Mouse (Mus musculus) liver, adult 2 months (tissue): Measurements from ENCODE around the gene Ccni. TPM values are rescaled to one million over a fixed set of nuclear protein-coding genes. Genes with fewer than 3 reads are reported as not detected.

Source experiments
- DNase-seq: peaks from one replicate; pipeline ENCODE4 v3.0.0-alpha.2; 2011; ENCODE audit warnings: low read depth, low spot score; ENCODE audit errors: extremely low read depth
- H3K27ac ChIP-seq: fragments of 200-500 bp; replicated peaks from 2 replicates; pipeline ENCODE4 v1.5.1; 2012; ENCODE audit warnings: low read depth, mild to moderate bottlenecking, control low read depth, inconsistent platforms, low read length; ENCODE audit not compliant: insufficient read depth
- H3K27me3 ChIP-seq: fragments of 200-500 bp; 2 replicates; pipeline ENCODE4 v1.6.1; 2012; ENCODE audit warnings: mild to moderate bottlenecking, moderate library complexity, low read length, inconsistent platforms; ENCODE audit not compliant: control insufficient read depth, insufficient read depth
- H3K36me3 ChIP-seq: fragments of 200-500 bp; 2 replicates; pipeline ENCODE4 v1.6.1; 2012; ENCODE audit warnings: low read length, inconsistent platforms; ENCODE audit not compliant: control insufficient read depth, insufficient read depth
- H3K4me1 ChIP-seq: fragments of 200-500 bp; 2 replicates; pipeline ENCODE4 v1.6.1; 2011; ENCODE audit warnings: low read length; ENCODE audit not compliant: control insufficient read depth, insufficient read depth
- H3K4me3 ChIP-seq: fragments of 200-500 bp; 2 replicates; pipeline ENCODE4 v1.5.1; 2011; ENCODE audit warnings: low read depth, mild to moderate bottlenecking, control low read depth, low read length, moderate library complexity; ENCODE audit not compliant: insufficient read depth
- H3K79me2 ChIP-seq: fragments of 200-500 bp; 2 replicates; pipeline ENCODE4 v1.6.1; 2012; ENCODE audit warnings: inconsistent platforms, mild to moderate bottlenecking, low read length, moderate library complexity; ENCODE audit not compliant: control insufficient read depth, insufficient read depth
- H3K9ac ChIP-seq: fragments of 200-500 bp; 2 replicates; pipeline ENCODE4 v1.6.1; 2012; ENCODE audit warnings: low read depth, mild to moderate bottlenecking, control low read depth, inconsistent platforms, low read length
- CTCF ChIP-seq: fragments of 200-500 bp; IDR thresholded peaks from 2 replicates; pipeline ENCODE4 v1.5.1; 2011; ENCODE audit warnings: low read depth, low read length, control low read depth
- POLR2A ChIP-seq: fragments of 200-500 bp; IDR thresholded peaks from 2 replicates; pipeline ENCODE4 v1.6.1; 2011; ENCODE audit warnings: low read length, control low read depth; ENCODE audit not compliant: insufficient read depth; ENCODE audit errors: extremely low read depth
- WGBS: fragments of 180-500 bp; shearing (Covaris S2); methylation state at CpG from one replicate; pipeline ENCODE4 v1.1.7; 2018; 5-methylcytosine and 5-hydroxymethylcytosine counted together
- polyA plus RNA-seq: library from polyadenylated mRNA; depleted of rRNA; stranded (reverse); fragments of >200 nt; gene quantifications from 2 replicates; pipeline ENCODE4 v1.2.3, GENCODE M21; 2012
- total RNA-seq: library from RNA; depleted of rRNA; stranded (reverse); fragments of >200 nt; gene quantifications from 2 replicates; pipeline ENCODE4 v1.2.3, GENCODE M21; 2014

Ccni gene
- total and polyA plus RNA-seq, 2 experiments = 56.4 to 68.0 TPM

- Histone ChIP-seq H3K9ac (no peak overlapping the region), H3K36me3 (no peaks in the 10 kb centered on the region), H3K27me3 (no peaks in the 10 kb centered on the region), H3K4me1 (no peaks in the 10 kb centered on the region), H3K79me2 (no peaks in the 10 kb centered on the region), H3K4me3 (no peak overlapping the region), H3K27ac (no peak overlapping the region)
- WGBS = 79% methylated on average over 8 of the region's 8 CpGs
- no peak for DNase-seq
- TF ChIP-seq CTCF (no peak), POLR2A (no peak)
Measured at GRCm38 (mm10) chr5:93239590-93240544, 33.6 kb upstream of the Ccni start.

- Histone ChIP-seq H3K27ac (no peak overlapping the region), H3K27me3 (no peaks in the 10 kb centered on the region), H3K9ac (no peak overlapping the region), H3K79me2 (no peaks in the 10 kb centered on the region), H3K4me1 (no peaks in the 10 kb centered on the region), H3K4me3 (no peak overlapping the region), H3K36me3 (no peaks in the 10 kb centered on the region)
- DNase-seq = no peak
- TF ChIP-seq POLR2A = no peak
- TF ChIP-seq CTCF = no peak
- 83% methylated on average over 4 of the region's 4 CpGs for WGBS
Measured at GRCm38 (mm10) chr5:93236541-93236940, 30.2 kb upstream of the Ccni start.

GRCm38 (mm10) chr5:93235888-93236287 is 29.6 kb upstream of the Ccni start:
- no peaks in the 10 kb centered on the region for H3K27me3 ChIP-seq
- no peak for TF ChIP-seq CTCF
- TF ChIP-seq POLR2A = no peak
- no peaks in the 10 kb centered on the region for H3K4me1 ChIP-seq
- H3K9ac ChIP-seq = no peak overlapping the region
- no peak overlapping the region for H3K4me3 ChIP-seq
- DNase-seq = no peak
- 88% methylated on average over 3 of the region's 3 CpGs for WGBS
- no peak overlapping the region for H3K27ac ChIP-seq
- no peaks in the 10 kb centered on the region for H3K79me2 ChIP-seq
- no peaks in the 10 kb centered on the region for H3K36me3 ChIP-seq

- no peaks in the 10 kb centered on the region for H3K4me1 ChIP-seq
- 84% methylated on average over 2 of the region's 2 CpGs for WGBS
- TF ChIP-seq POLR2A (no peak), CTCF (no peak)
Measured at GRCm38 (mm10) chr5:93234605-93235004, 28.3 kb upstream of the Ccni start.

GRCm38 (mm10) chr5:93234130-93234529 is 27.8 kb upstream of the Ccni start:
- no peaks in the 10 kb centered on the region for H3K36me3 ChIP-seq

More at GRCm38 (mm10) chr5:93234605-93235004, 28.3 kb upstream of the Ccni start:
- Histone ChIP-seq H3K27me3 (no peaks in the 10 kb centered on the region), H3K79me2 (no peaks in the 10 kb centered on the region), H3K9ac (no peak overlapping the region), H3K27ac (no peak overlapping the region), H3K36me3 (no peaks in the 10 kb centered on the region), H3K4me3 (no peak overlapping the region)
- DNase-seq = no peak

GRCm38 (mm10) chr5:93232838-93233237 is 26.5 kb upstream of the Ccni start:
- no peak for TF ChIP-seq POLR2A
- TF ChIP-seq CTCF = no peak
- no peaks in the 10 kb centered on the region for H3K27me3 ChIP-seq
- no peak overlapping the region for H3K4me3 ChIP-seq
- no peak overlapping the region for H3K9ac ChIP-seq
- no peak overlapping the region for H3K27ac ChIP-seq
- DNase-seq = no peak
- WGBS = 91% methylated on average over 2 of the region's 2 CpGs
- no peaks in the 10 kb centered on the region for H3K36me3 ChIP-seq
- no peaks in the 10 kb centered on the region for H3K79me2 ChIP-seq
- H3K4me1 ChIP-seq = no peaks in the 10 kb centered on the region

More at GRCm38 (mm10) chr5:93234130-93234529, 27.8 kb upstream of the Ccni start:
- no peak overlapping the region for H3K4me3 ChIP-seq
- H3K9ac ChIP-seq = no peak overlapping the region
- H3K79me2 ChIP-seq = no peaks in the 10 kb centered on the region
- H3K27ac ChIP-seq = no peak overlapping the region
- TF ChIP-seq POLR2A = no peak
- no peak for TF ChIP-seq CTCF
- no peak for DNase-seq
- H3K27me3 ChIP-seq = no peaks in the 10 kb centered on the region
- 70% methylated on average over 4 of the region's 4 CpGs for WGBS
- no peaks in the 10 kb centered on the region for H3K4me1 ChIP-seq
